Mouse (Mus musculus): Measurements from ENCODE around the gene Mxd3. TPM values are rescaled to one million over a fixed set of nuclear protein-coding genes. Genes with fewer than 3 reads are reported as not detected.

Gene Mxd3
- polyA plus RNA-seq, 1 experiment, result 19.0 TPM

GRCm38 (mm10) chr13:55322130-55322825 is 7.3 kb downstream of the Mxd3 start:
- Histone ChIP-seq H3K27ac (ENCODE audit: insufficient read depth, low read length) (peak overlapping the region; percentile 77), H3K4me1 (ENCODE audit: control insufficient read depth, insufficient read depth, low read length) (peaks cover 8% of the 10 kb centered on the region; the same call in 1 of the 2 replicates), H3K4me3 (ENCODE audit: insufficient read depth, low read length) (peak overlapping the region; percentile 96)
- TF ChIP-seq CTCF (IDR thresholded peaks at IDR 0.05; ENCODE audit: borderline replicate concordance, insufficient read depth, low read length) (no peak), POLR2A (IDR thresholded peaks at IDR 0.05; ENCODE audit: low read depth, low read length) (no peak)

DNA sequence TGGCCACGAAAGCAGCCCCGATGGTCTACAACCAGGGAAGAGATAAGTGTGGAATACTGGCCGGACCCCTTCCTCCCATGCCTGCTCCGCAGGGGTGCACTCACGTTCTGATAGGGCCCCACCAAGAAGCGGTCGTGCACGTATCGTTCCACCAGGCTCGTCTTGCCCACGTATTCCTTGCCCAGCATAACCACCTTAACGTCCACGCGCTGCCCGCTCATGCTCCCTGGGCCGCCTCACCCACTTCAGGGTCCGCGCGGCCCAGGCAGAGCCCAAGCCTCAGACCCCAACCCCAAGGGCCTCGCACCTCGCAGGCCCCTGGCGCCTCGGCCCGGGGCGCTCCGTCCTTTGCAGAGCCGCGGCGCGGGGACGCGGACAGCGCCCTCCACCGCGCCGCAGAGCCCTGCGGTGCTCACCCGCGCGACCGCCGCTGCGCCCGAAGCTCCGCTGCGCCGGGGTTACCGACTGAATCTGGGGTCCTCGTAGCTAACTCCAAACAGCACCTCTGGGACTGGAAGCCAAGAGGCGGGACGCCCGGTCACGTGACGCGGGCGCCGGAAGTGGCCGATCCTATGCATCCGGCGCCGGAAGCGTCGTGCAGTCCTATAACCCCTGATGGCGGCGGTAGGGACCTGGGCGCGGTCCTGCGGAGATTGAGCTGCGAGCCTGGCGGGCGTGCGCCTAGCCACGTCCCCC is 8.0 kb downstream of the Mxd3 start, which contains the start of gene Rab24:
TSS of gene Rab24 (minus strand) at position 513 of the 696 bp plus-strand sequence.
- Histone ChIP-seq H3K4me1 (ENCODE audit: control insufficient read depth, insufficient read depth, low read length) (peaks cover 4% of the 10 kb centered on the region; the same call in 1 of the 2 replicates), H3K27ac (ENCODE audit: insufficient read depth, low read length) (peak within 1 kb of the TSS; percentile 77), H3K4me3 (ENCODE audit: insufficient read depth, low read length) (peak within 1 kb of the TSS; percentile 96)
- TF ChIP-seq POLR2A (IDR thresholded peaks at IDR 0.05; ENCODE audit: low read depth, low read length) (peak; percentile 83), CTCF (IDR thresholded peaks at IDR 0.05; ENCODE audit: borderline replicate concordance, insufficient read depth, low read length) (no peak)

DNA sequence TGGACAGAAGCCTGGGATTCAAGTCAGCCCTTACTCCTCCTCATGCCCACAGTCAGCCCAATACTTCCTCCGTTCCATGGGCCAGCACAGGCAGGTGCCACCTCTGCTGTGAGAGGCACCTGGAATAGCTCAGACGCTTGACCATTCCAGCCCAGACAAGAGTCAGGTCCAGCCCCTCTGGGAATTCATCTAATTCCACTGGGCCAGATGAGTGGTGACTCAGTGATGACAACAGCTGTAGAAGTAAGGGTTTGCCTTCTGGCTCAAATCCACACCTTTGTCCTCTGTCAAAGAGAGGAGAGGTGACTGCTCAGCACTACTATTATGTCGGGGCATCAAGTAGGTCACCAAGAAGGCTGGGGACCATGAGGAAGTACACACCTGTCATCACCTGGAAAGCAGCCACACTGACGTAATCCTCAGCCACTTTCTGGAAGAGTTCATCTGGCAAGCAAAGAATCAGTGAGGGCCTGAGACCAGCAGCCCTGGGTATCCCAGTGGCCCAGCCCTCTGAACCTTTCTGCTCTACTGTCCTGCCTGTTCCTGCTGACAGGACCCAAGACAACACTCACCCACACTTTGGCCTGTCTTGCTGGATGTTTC is 9.6 kb downstream of the Mxd3 start, which contains the start of gene Prelid1:
TSS of gene Prelid1 (plus strand) at position 570 of the 603 bp plus-strand sequence.
- TF ChIP-seq POLR2A (IDR thresholded peaks at IDR 0.05; ENCODE audit: low read depth, low read length), result no peak
- TF ChIP-seq CTCF (IDR thresholded peaks at IDR 0.05; ENCODE audit: borderline replicate concordance, insufficient read depth, low read length), result no peak
- Histone ChIP-seq H3K27ac (ENCODE audit: insufficient read depth, low read length) (no peak within 1 kb of the TSS), H3K4me1 (ENCODE audit: control insufficient read depth, insufficient read depth, low read length) (peaks cover 4% of the 10 kb centered on the region; the same call in 1 of the 2 replicates), H3K4me3 (ENCODE audit: insufficient read depth, low read length) (peak within 1 kb of the TSS; percentile 96)

DNA sequence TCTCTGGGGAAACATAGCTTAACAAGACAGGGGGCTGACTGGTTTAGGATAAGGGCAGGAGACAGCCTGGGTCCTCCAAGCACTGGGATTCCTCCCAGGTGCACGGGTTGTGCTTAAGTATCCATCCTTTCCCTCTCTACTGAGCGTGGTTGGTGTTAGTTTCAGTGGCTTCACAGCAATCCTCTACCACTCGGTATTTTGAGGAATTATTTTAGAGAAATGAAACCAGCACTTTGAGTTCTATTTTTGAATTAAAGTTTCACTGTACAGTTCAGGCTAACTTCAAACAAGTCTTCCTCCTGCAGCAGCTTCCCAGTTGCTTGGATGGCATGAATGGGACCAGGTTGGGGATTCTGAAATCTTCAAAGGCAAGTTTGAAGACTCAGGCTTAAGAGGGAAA is 11.3 kb downstream of the Mxd3 start:
- TF ChIP-seq POLR2A (IDR thresholded peaks at IDR 0.05; ENCODE audit: low read depth, low read length) (no peak), CTCF (IDR thresholded peaks at IDR 0.05; ENCODE audit: borderline replicate concordance, insufficient read depth, low read length) (no peak)
- H3K4me1 ChIP-seq (ENCODE audit: control insufficient read depth, insufficient read depth, low read length), result no peaks in the 10 kb centered on the region
- no peak overlapping the region for H3K4me3 ChIP-seq (ENCODE audit: insufficient read depth, low read length)
- no peak overlapping the region for H3K27ac ChIP-seq (ENCODE audit: insufficient read depth, low read length)

GRCm38 (mm10) chr13:55314891-55315412 is 14.7 kb downstream of the Mxd3 start:
- Histone ChIP-seq H3K4me1 (ENCODE audit: control insufficient read depth, insufficient read depth, low read length) (no peaks in the 10 kb centered on the region), H3K27ac (ENCODE audit: insufficient read depth, low read length) (no peak overlapping the region), H3K4me3 (ENCODE audit: insufficient read depth, low read length) (no peak overlapping the region)
- TF ChIP-seq CTCF (IDR thresholded peaks at IDR 0.05; ENCODE audit: borderline replicate concordance, insufficient read depth, low read length), result no peak
- TF ChIP-seq POLR2A (IDR thresholded peaks at IDR 0.05; ENCODE audit: low read depth, low read length), result no peak

DNA sequence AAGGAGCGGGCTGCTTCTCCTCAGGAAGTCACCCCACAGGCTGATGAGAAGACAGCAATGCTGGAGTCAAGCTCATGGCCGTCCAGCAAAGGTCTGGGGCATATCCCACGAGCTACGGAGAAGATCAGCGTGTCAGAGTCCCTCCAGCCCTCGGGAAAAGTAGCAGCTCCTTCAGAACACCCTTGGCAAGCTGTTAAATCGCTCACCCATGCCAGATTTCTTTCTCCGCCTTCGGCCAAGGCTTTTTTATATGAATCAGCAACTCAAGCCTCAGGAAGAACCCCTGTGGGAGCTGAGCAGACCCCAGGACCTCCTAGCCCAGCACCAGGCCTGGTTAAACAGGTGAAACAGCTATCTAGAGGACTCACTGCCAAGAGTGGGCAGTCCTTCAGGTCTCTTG is 16.6 kb downstream of the Mxd3 start:
- Histone ChIP-seq H3K27ac (ENCODE audit: insufficient read depth, low read length) (no peak overlapping the region), H3K4me3 (ENCODE audit: insufficient read depth, low read length) (no peak overlapping the region), H3K4me1 (ENCODE audit: control insufficient read depth, insufficient read depth, low read length) (no peaks in the 10 kb centered on the region)
- TF ChIP-seq POLR2A (IDR thresholded peaks at IDR 0.05; ENCODE audit: low read depth, low read length) (no peak), CTCF (IDR thresholded peaks at IDR 0.05; ENCODE audit: borderline replicate concordance, insufficient read depth, low read length) (no peak)

DNA sequence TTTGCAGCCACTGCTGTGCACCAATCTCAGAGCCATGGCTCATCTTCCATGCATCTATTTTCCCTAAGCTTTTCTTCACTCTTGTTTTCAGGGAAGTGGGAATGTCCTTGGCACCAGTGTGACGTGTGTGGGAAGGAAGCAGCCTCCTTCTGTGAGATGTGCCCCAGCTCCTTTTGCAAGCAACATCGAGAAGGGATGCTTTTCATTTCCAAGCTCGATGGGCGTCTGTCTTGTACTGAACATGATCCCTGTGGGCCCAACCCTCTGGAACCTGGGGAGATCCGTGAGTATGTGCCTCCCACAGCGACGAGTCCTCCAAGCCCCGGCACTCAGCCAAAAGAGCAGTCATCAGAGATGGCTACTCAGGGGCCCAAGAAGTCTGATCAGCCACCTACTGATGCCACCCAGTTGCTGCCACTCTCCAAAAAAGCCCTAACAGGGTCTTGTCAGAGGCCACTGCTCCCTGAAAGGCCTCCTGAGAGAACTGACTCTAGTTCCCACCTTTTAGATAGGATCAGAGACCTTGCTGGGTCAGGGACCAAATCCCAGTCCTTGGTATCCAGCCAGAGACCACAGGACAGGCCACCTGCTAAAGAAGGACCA is 17.5 kb downstream of the Mxd3 start:
- H3K4me1 ChIP-seq (ENCODE audit: control insufficient read depth, insufficient read depth, low read length), result no peaks in the 10 kb centered on the region
- no peak overlapping the region for H3K27ac ChIP-seq (ENCODE audit: insufficient read depth, low read length)
- no peak for TF ChIP-seq CTCF (IDR thresholded peaks at IDR 0.05; ENCODE audit: borderline replicate concordance, insufficient read depth, low read length)
- TF ChIP-seq POLR2A (IDR thresholded peaks at IDR 0.05; ENCODE audit: low read depth, low read length), result no peak
- no peak overlapping the region for H3K4me3 ChIP-seq (ENCODE audit: insufficient read depth, low read length)

DNA sequence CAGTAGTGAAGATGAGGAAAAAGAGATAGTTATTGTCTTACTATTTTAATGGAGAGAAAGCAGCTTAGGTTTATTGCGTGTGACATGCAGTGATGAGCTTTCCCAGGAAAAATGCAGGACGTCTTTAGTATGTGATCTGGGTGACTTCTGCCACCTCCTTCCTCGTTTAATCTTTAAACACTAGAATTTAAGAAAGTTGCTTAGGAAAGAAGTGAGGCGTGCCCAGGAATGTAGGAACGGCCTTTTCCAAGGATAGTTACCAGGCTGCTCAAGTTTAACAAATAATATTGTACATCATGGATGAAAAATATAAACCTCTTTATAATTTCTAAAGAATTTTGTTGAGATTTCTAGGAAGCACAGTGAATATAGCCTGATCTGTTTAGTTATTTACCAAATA is 28.7 kb downstream of the Mxd3 start:
- no peak for TF ChIP-seq CTCF (IDR thresholded peaks at IDR 0.05; ENCODE audit: borderline replicate concordance, insufficient read depth, low read length)
- no peak for TF ChIP-seq POLR2A (IDR thresholded peaks at IDR 0.05; ENCODE audit: low read depth, low read length)

GRCm38 (mm10) chr13:55296760-55297159 is 32.9 kb downstream of the Mxd3 start:
- H3K4me3 ChIP-seq (ENCODE audit: insufficient read depth, low read length), result no peak overlapping the region
- no peak overlapping the region for H3K27ac ChIP-seq (ENCODE audit: insufficient read depth, low read length)
- H3K4me1 ChIP-seq (ENCODE audit: control insufficient read depth, insufficient read depth, low read length), result no peaks in the 10 kb centered on the region
- no peak for TF ChIP-seq POLR2A (IDR thresholded peaks at IDR 0.05; ENCODE audit: low read depth, low read length)

More for the DNA sequence above, 28.7 kb downstream of the Mxd3 start:
- no peak overlapping the region for H3K4me3 ChIP-seq (ENCODE audit: insufficient read depth, low read length)
- no peaks in the 10 kb centered on the region for H3K4me1 ChIP-seq (ENCODE audit: control insufficient read depth, insufficient read depth, low read length)
- no peak overlapping the region for H3K27ac ChIP-seq (ENCODE audit: insufficient read depth, low read length)

Data from embryonic fibroblast, embryonic 13.5 days (primary cell).